Mouse (Mus musculus) spleen, adult 18-20 months (tissue): ENCODE measurements around the gene Ciz1.

ENCODE experiments used
- DNase-seq, 2 experiments: peaks; one replicate each; pipeline ENCODE4 v3.0.0; 2022; ENCODE audit warnings: mixed read lengths in 2 of 2

The Ciz1 gene

GRCm38 (mm10) chr2:32319586-32320580 lies 32.2 kb upstream of the Ciz1 start:
- DNase-seq = no peak

GRCm38 (mm10) chr2:32320721-32321120 lies 31.4 kb upstream of the Ciz1 start:
- DNase-seq = no peak

- DNase-seq = no peak
Measured at GRCm38 (mm10) chr2:32321591-32322298, 30.4 kb upstream of the Ciz1 start.

GRCm38 (mm10) chr2:32322754-32323741 lies 29.1 kb upstream of the Ciz1 start:
- no peak for DNase-seq

- no peak for DNase-seq
Measured at GRCm38 (mm10) chr2:32324322-32324721, 27.8 kb upstream of the Ciz1 start.

- DNase-seq = no peak
Measured at GRCm38 (mm10) chr2:32325342-32325741, 26.8 kb upstream of the Ciz1 start.

GRCm38 (mm10) chr2:32327200-32327599 lies 24.9 kb upstream of the Ciz1 start:
- no peak for DNase-seq

- no peak for DNase-seq
Measured at GRCm38 (mm10) chr2:32328911-32329460, 23.1 kb upstream of the Ciz1 start.

GRCm38 (mm10) chr2:32329531-32329930 lies 22.6 kb upstream of the Ciz1 start:
- DNase-seq = no peak

GRCm38 (mm10) chr2:32332159-32332558 lies 20.0 kb upstream of the Ciz1 start:
- no peak for DNase-seq

- no peak for DNase-seq
Measured at GRCm38 (mm10) chr2:32335888-32336287, 16.2 kb upstream of the Ciz1 start.

- DNase-seq = no peak
Measured at GRCm38 (mm10) chr2:32339912-32340642, 12.1 kb upstream of the Ciz1 start.

- DNase-seq = no peak
Measured at GRCm38 (mm10) chr2:32340836-32341633, 11.1 kb upstream of the Ciz1 start.

- no peak for DNase-seq
Measured at GRCm38 (mm10) chr2:32341634-32341939, 10.5 kb upstream of the Ciz1 start.

GRCm38 (mm10) chr2:32342039-32342438 lies 10.1 kb upstream of the Ciz1 start:
- DNase-seq = no peak

- no peak for DNase-seq
Measured at GRCm38 (mm10) chr2:32342539-32343350, 9.4 kb upstream of the Ciz1 start.

GRCm38 (mm10) chr2:32343351-32343671 lies 8.8 kb upstream of the Ciz1 start:
- DNase-seq = no peak

- no peak for DNase-seq
Measured at GRCm38 (mm10) chr2:32344056-32344455, 8.1 kb upstream of the Ciz1 start.

GRCm38 (mm10) chr2:32344598-32345321 lies 7.4 kb upstream of the Ciz1 start:
- DNase-seq = no peak
